Mouse (Mus musculus): Measurements from ENCODE around the gene Apol8.
"Not testable (repeated sequence)": the region's sequence is repeated elsewhere in the genome, so short reads cannot be mapped to it uniquely, and the experiment has no call there.

- not testable (repeated sequence) for TF ChIP-seq POLR2A, CTCF (IDR thresholded peaks at IDR 0.05; ENCODE audit: extremely low read depth, insufficient read depth, low read length)
Observed at GRCm38 (mm10) chr15:77705306-77705705, 51.5 kb downstream of the Apol8 start.
